Mouse (Mus musculus): Measurements from ENCODE around the gene B4gat1.

DNA sequence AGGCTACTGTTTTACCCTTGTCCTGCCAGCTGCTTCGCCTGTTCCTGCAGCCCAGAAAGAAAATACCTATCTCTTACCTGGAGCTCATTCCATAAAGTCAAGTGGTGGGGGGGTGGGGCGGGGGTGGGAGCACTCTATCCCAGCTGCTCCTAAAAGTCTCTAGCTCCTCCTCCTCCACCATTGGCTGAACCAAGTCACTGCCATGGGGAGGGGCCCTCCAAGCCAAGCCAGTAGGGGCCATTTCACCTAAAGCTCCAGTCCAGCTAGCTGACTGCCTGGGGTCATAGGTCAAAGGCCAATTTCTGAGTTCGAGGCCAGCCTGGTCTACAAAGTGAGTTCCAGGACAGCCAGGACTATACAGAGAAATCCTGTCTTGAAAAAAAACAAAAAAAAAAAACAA lies 5.9 kb upstream of the B4gat1 start:
- TF ChIP-seq CTCF (IDR thresholded peaks at IDR 0.05; ENCODE audit: control insufficient read depth, insufficient read depth, low read length) (no peak), POLR2A (IDR thresholded peaks at IDR 0.05; ENCODE audit: borderline replicate concordance, control insufficient read depth, low read depth, low read length) (no peak)
